Mouse (Mus musculus) erythroblast, embryonic 14.5 days (primary cell): ENCODE measurements around the gene 1700018B08Rik. TPM values are rescaled to one million over a fixed set of nuclear protein-coding genes. Genes with fewer than 3 reads are reported as not detected.

Source experiments
- H3K27me3 ChIP-seq: 2 replicates; pipeline ENCODE4 v1.6.1; 2012; ENCODE audit warnings: inconsistent platforms; ENCODE audit not compliant: control insufficient read depth
- H3K36me3 ChIP-seq: 2 replicates; pipeline ENCODE4 v1.6.1; 2012; ENCODE audit warnings: mild to moderate bottlenecking, inconsistent platforms; ENCODE audit not compliant: control insufficient read depth
- H3K4me1 ChIP-seq: 2 replicates; pipeline ENCODE4 v1.6.1; 2012; ENCODE audit warnings: inconsistent platforms; ENCODE audit not compliant: control insufficient read depth
- H3K4me3 ChIP-seq: replicated peaks from 2 replicates; pipeline ENCODE3; 2012; ENCODE audit warnings: moderate library complexity, mild to moderate bottlenecking, inconsistent platforms
- H3K9me3 ChIP-seq: 2 replicates; pipeline ENCODE4 v1.6.1; 2012; ENCODE audit warnings: low read length, inconsistent platforms, mixed read lengths; ENCODE audit not compliant: control insufficient read depth
- GATA1 ChIP-seq: IDR thresholded peaks from 2 replicates; pipeline ENCODE4 v1.6.1; 2012; ENCODE audit warnings: low read length, inconsistent platforms, mixed read lengths
- TAL1 ChIP-seq: IDR thresholded peaks from 3 replicates; pipeline ENCODE4 v1.6.1; 2012; ENCODE audit warnings: low read length, inconsistent platforms, mixed read lengths
- polyA plus RNA-seq: library from polyadenylated mRNA; stranded (reverse); fragments of >175 nt; gene quantifications from 2 replicates; pipeline ENCODE4 v1.2.3, GENCODE M21; 2012

Gene 1700018B08Rik
- polyA plus RNA-seq, 1 experiment = not detected

GRCm38 (mm10) chr8:121553831-121554475 lies 9.8 kb upstream of the 1700018B08Rik start:
- TF ChIP-seq GATA1 (no peak), TAL1 (no peak)
- Histone ChIP-seq H3K9me3 (no peaks in the 10 kb centered on the region), H3K4me3 (no peak overlapping the region), H3K27me3 (no peaks in the 10 kb centered on the region), H3K4me1 (no peaks in the 10 kb centered on the region), H3K36me3 (peaks cover 81% of the 10 kb centered on the region)

GRCm38 (mm10) chr8:121552506-121552905 lies 8.4 kb upstream of the 1700018B08Rik start:
- Histone ChIP-seq H3K36me3 (peaks cover 69% of the 10 kb centered on the region), H3K4me3 (no peak overlapping the region), H3K4me1 (no peaks in the 10 kb centered on the region), H3K9me3 (no peaks in the 10 kb centered on the region), H3K27me3 (no peaks in the 10 kb centered on the region)
- TF ChIP-seq TAL1 = no peak
- TF ChIP-seq GATA1 = no peak

GRCm38 (mm10) chr8:121551065-121551985 lies 7.2 kb upstream of the 1700018B08Rik start:
- Histone ChIP-seq H3K27me3 (no peaks in the 10 kb centered on the region), H3K9me3 (no peaks in the 10 kb centered on the region), H3K4me3 (no peak overlapping the region), H3K36me3 (peaks cover 65% of the 10 kb centered on the region), H3K4me1 (peaks cover 1% of the 10 kb centered on the region; the same call in 1 of the 2 replicates)
- TF ChIP-seq GATA1 (no peak), TAL1 (no peak)

DNA sequence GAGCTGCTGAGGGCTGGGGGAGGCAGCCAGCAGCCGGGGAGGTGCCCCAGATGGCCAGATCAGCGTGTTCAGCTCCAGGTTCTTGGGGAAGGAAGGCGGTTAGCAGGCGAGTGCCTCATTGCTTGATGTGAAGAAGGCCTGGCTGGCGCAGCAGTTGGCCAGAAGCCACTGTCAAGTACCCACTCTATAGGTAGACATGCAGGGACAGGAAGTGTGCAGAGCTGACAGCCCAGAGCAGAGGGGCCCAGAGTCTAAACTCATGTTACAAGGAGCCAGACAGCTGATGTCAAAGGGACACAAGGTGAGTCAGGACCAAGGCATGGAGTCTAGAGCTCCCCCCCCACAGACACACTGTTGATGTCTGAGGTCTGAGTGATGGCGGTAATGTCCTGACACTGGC lies 5.9 kb upstream of the 1700018B08Rik start:
- H3K4me1 ChIP-seq = peaks cover 1% of the 10 kb centered on the region; the same call in 1 of the 2 replicates
- no peaks in the 10 kb centered on the region for H3K27me3 ChIP-seq
- H3K4me3 ChIP-seq = no peak overlapping the region
- H3K9me3 ChIP-seq = no peaks in the 10 kb centered on the region
- no peak for TF ChIP-seq TAL1
- no peak for TF ChIP-seq GATA1
- peaks cover 55% of the 10 kb centered on the region for H3K36me3 ChIP-seq

GRCm38 (mm10) chr8:121547132-121547531 lies 3.0 kb upstream of the 1700018B08Rik start:
- Histone ChIP-seq H3K36me3 (peaks cover 28% of the 10 kb centered on the region), H3K9me3 (peaks cover 4% of the 10 kb centered on the region), H3K4me3 (no peak overlapping the region), H3K4me1 (peaks cover 4% of the 10 kb centered on the region; the same call in 1 of the 2 replicates), H3K27me3 (no peaks in the 10 kb centered on the region; the same call in 1 of the 2 replicates)
- TF ChIP-seq GATA1 (no peak), TAL1 (no peak)

- H3K4me1 ChIP-seq = peaks cover 4% of the 10 kb centered on the region; the same call in 1 of the 2 replicates
- peaks cover 6% of the 10 kb centered on the region; the same call in 1 of the 2 replicates for H3K36me3 ChIP-seq
- TF ChIP-seq TAL1 (no peak), GATA1 (no peak)
- H3K9me3 ChIP-seq = peaks cover 10% of the 10 kb centered on the region
- no peak overlapping the region for H3K4me3 ChIP-seq
- no peaks in the 10 kb centered on the region; the same call in 1 of the 2 replicates for H3K27me3 ChIP-seq
Measured at GRCm38 (mm10) chr8:121544936-121545335, 816 bp upstream of the 1700018B08Rik start.

- peaks cover 4% of the 10 kb centered on the region; the same call in 1 of the 2 replicates for H3K4me1 ChIP-seq
- TF ChIP-seq TAL1 (no peak), GATA1 (no peak)
- H3K27me3 ChIP-seq = no peaks in the 10 kb centered on the region; the same call in 1 of the 2 replicates
- H3K36me3 ChIP-seq = no peaks in the 10 kb centered on the region
- peaks cover 10% of the 10 kb centered on the region for H3K9me3 ChIP-seq
- no peak overlapping the region for H3K4me3 ChIP-seq
Measured at GRCm38 (mm10) chr8:121542901-121543300, 1.2 kb downstream of the 1700018B08Rik start.

DNA sequence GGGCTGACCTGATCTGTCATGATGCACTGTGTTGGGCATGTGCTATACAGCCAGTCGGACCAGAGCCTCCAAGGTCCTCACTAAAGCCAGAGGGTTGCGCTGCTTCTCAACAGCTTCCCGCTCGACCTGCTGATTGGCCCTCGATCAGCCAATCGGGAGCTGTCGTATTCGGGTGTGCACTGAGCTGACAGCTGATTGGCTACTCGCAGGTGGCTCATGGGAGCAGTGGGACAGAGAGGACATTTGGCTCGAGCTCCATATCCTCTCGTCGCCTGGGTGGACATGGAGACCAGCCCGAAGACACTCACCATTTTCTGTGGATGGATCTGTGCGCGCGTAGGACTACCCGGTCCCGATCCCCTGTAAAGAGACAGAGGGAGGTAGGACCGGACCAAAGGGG lies 2.3 kb downstream of the 1700018B08Rik start:
- Histone ChIP-seq H3K9me3 (peaks cover 10% of the 10 kb centered on the region), H3K27me3 (no peaks in the 10 kb centered on the region; the same call in 1 of the 2 replicates), H3K4me1 (peaks cover 2% of the 10 kb centered on the region; the same call in 1 of the 2 replicates), H3K36me3 (no peaks in the 10 kb centered on the region), H3K4me3 (no peak overlapping the region)
- TF ChIP-seq GATA1 (no peak), TAL1 (no peak)

DNA sequence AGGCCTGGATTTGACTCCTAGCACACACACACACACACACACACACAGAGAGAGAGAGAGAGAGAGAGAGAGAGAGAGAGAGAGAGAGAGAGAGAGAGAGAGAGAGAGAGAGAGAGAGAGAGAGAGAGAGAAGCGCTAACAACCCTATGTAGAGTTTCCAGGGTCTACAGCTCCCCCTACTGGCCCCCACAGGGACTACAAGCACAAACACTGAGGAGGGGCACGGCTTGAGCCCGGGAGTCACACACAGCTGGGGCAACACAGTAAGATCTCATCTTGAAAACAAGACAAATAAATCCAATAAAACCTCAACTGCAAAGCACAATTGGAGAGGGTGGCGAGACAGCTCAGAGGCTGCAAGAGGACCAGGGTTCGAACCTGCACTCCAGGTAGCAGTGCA lies 11.7 kb downstream of the 1700018B08Rik start:
- Histone ChIP-seq H3K27me3 (no peaks in the 10 kb centered on the region; the same call in 1 of the 2 replicates), H3K36me3 (no peaks in the 10 kb centered on the region), H3K4me1 (no peaks in the 10 kb centered on the region), H3K4me3 (no peak overlapping the region), H3K9me3 (no peaks in the 10 kb centered on the region)
- no peak for TF ChIP-seq TAL1
- no peak for TF ChIP-seq GATA1
